Mouse (Mus musculus) midbrain, embryonic 14.5 days (tissue): ENCODE measurements around the gene Jmjd6. TPM values are rescaled to one million over a fixed set of nuclear protein-coding genes. Genes with fewer than 3 reads are reported as not detected.
"Not testable (repeated sequence)": the region's sequence is repeated elsewhere in the genome, so short reads cannot be mapped to it uniquely, and the experiment has no call there.

ENCODE experiments used
- ATAC-seq: fragments of 200-750 bp; cut with Nextera tagmentation; 2 replicates; pipeline ENCODE4 v1.8.0; 2017; ENCODE audit warnings: moderate number of reproducible peaks, moderate library complexity; ENCODE audit not compliant: low FRiP score, low TSS enrichment
- DNase-seq: peaks from one replicate; pipeline ENCODE4 v3.0.0-alpha.2; 2015
- H3K27ac ChIP-seq: fragments of 300-500 bp; sonication (generic); replicated peaks from 2 replicates; pipeline ENCODE4 v1.5.1; 2014; ENCODE audit warnings: mild to moderate bottlenecking, low read depth, low read length, moderate library complexity
- H3K27me3 ChIP-seq: fragments of 300-500 bp; sonication (generic); 2 replicates; pipeline ENCODE4 v1.6.1; 2014; ENCODE audit warnings: low read length, control low read depth, mixed read lengths; ENCODE audit not compliant: control insufficient read depth, insufficient read depth
- H3K36me3 ChIP-seq: fragments of 300-500 bp; sonication (generic); 2 replicates; pipeline ENCODE4 v1.6.1; 2014; ENCODE audit warnings: low read length, control low read depth; ENCODE audit not compliant: control insufficient read depth, insufficient read depth
- H3K4me1 ChIP-seq: fragments of 300-500 bp; sonication (generic); 2 replicates; pipeline ENCODE4 v1.6.1; 2014; ENCODE audit warnings: mild to moderate bottlenecking, antibody characterized with exemption, low read length, control low read depth; ENCODE audit not compliant: control insufficient read depth, insufficient read depth
- H3K4me2 ChIP-seq: fragments of 300-500 bp; sonication (generic); 2 replicates; pipeline ENCODE4 v1.6.1; 2014; ENCODE audit warnings: mild to moderate bottlenecking, low read length, moderate library complexity
- H3K4me3 ChIP-seq: fragments of 300-500 bp; sonication (generic); replicated peaks from 2 replicates; pipeline ENCODE4 v1.5.1; 2014; ENCODE audit warnings: low read depth, low read length
- H3K9ac ChIP-seq: fragments of 300-500 bp; sonication (generic); replicated peaks from 2 replicates; pipeline ENCODE4 v1.6.1; 2014; ENCODE audit warnings: mild to moderate bottlenecking, low read length, moderate library complexity
- H3K9me3 ChIP-seq: fragments of 300-500 bp; sonication (generic); 2 replicates; pipeline ENCODE4 v1.6.1; 2016; ENCODE audit warnings: low read length, control low read depth, mixed read lengths; ENCODE audit not compliant: control insufficient read depth
- WGBS: fragments of 180-500 bp; shearing (Covaris S2); extraction: QIAGEN DNeasy Blood & Tissue Kit; methylation state at CpG from one replicate; pipeline ENCODE4 v1.1.7; 2014; 5-methylcytosine and 5-hydroxymethylcytosine counted together
- polyA plus RNA-seq: library from polyadenylated mRNA; unstranded; fragments of >200 nt; fragmentation: Nextera tagmentation; extraction: Ambion mirVana; gene quantifications from 2 replicates; pipeline ENCODE4 v1.2.1, GENCODE M21; 2014

The Jmjd6 gene
- polyA plus RNA-seq, 1 experiment from 2014 or later = 70.8 TPM

DNA sequence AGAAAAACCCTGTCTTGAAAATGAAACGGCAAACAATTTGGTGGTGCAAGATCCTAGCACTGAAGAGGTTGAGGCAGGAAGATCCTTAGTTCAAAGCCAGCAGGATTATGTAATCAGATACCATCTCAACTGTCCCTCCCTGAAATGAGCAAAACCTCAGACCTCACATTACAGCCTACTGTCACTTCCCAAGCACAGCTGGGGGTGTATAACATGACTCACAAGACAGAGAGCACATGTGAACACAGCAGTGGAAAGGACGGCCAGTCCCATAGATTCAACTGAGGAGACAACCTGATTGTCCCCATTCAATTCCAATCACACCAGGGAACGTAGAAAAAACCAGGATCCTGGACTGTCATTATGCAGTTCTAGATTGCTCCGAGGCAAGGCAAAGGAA lies 7.0 kb downstream of the Jmjd6 start:
- Histone ChIP-seq H3K9me3 (no peaks in the 10 kb centered on the region), H3K36me3 (peaks cover 86% of the 10 kb centered on the region), H3K4me1 (peaks cover 26% of the 10 kb centered on the region), H3K4me3 (no peak overlapping the region), H3K27ac (no peak overlapping the region), H3K4me2 (no peak overlapping the region), H3K27me3 (no peaks in the 10 kb centered on the region), H3K9ac (no peak overlapping the region)
- DNase-seq (no peak), ATAC-seq (no peak)
- WGBS = 95% methylated on average over 4 of the region's 4 CpGs

DNA sequence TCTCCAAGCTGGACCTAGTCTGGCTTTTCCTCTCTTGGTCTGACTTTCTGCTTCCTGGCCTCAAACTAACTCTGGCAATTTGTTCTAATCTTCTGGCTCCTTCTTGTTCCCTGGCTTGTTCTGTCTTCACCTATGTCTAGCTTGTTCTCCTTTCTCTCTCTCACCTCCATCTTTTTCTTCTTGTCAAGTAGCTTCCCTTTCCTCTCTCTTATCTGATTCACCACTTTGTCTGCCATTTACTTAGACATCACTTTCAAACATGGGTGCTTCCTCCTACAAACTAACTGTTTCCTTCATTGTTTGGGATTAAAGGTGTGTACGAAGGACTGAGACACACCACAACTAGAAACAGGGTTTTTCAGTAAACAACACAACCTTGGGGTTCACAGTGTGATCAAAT lies 8.3 kb downstream of the Jmjd6 start:
- no peak overlapping the region for H3K4me2 ChIP-seq
- H3K27me3 ChIP-seq = no peaks in the 10 kb centered on the region
- H3K9ac ChIP-seq = no peak overlapping the region
- H3K36me3 ChIP-seq = peaks cover 73% of the 10 kb centered on the region
- no peak overlapping the region for H3K27ac ChIP-seq
- H3K4me1 ChIP-seq = peaks cover 14% of the 10 kb centered on the region
- H3K9me3 ChIP-seq = no peaks in the 10 kb centered on the region
- WGBS = 98% methylated on average over 1 of the region's 1 CpGs
- DNase-seq (no peak), ATAC-seq (no peak)
- H3K4me3 ChIP-seq = no peak overlapping the region

DNA sequence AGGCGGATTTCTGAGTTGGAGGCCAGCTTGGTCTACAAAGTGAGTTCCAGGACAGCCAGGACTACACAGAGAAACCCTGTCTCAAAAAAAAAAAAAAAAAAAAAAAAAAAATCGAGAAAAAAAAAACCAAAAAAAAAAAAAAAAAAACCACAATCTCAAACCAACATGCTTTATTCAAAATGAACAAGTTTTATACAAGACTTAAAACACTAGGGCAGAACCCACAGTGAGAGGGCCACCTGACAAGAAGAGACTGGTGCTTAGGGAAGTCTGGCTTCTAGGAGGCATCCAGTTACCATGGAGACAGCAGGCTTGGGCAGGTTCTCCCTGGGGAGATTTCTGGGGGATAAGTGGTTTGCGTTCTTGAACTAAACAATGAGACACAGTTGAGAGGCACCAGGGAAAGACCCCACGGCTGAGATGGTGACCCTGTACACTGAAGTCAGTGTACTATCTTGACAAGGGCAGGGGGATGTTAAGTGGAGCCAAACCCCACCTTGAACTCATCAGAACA lies 11.0 kb downstream of the Jmjd6 start:
- peaks cover 46% of the 10 kb centered on the region for H3K36me3 ChIP-seq
- no peaks in the 10 kb centered on the region for H3K9me3 ChIP-seq
- H3K9ac ChIP-seq = no peak overlapping the region
- H3K27ac ChIP-seq = 0 out of 2 replicates have a peak overlapping the region, but pooled peaks have one; percentile 26
- no peak overlapping the region for H3K4me2 ChIP-seq
- WGBS = 21% methylated on average over 4 of the region's 4 CpGs
- no peak for ATAC-seq
- DNase-seq = peak; percentile 75
- no peaks in the 10 kb centered on the region for H3K27me3 ChIP-seq
- no peak overlapping the region for H3K4me3 ChIP-seq
- peaks cover 10% of the 10 kb centered on the region for H3K4me1 ChIP-seq

- peak within 1 kb of the TSS; percentile 65 for H3K4me3 ChIP-seq
- WGBS = 1% methylated on average over 71 of the region's 71 CpGs
- H3K4me1 ChIP-seq = peaks cover 20% of the 10 kb centered on the region
- H3K9ac ChIP-seq = peak within 1 kb of the TSS; percentile 71
- DNase-seq (peak; percentile 83), ATAC-seq (peak; percentile 44; the same call in 1 of the 2 replicates)
- peak within 1 kb of the TSS; percentile 70 for H3K27ac ChIP-seq
- H3K27me3 ChIP-seq = no peaks in the 10 kb centered on the region
- no peaks in the 10 kb centered on the region for H3K9me3 ChIP-seq
- H3K36me3 ChIP-seq = peaks cover 2% of the 10 kb centered on the region
- H3K4me2 ChIP-seq = peak within 1 kb of the TSS; percentile 82
Measured at GRCm38 (mm10) chr11:116827534-116828165, 15.6 kb downstream of the Jmjd6 start, which contains the start of gene Mxra7. TSS of gene Mxra7 (minus strand) at chr11:116828046.

GRCm38 (mm10) chr11:116826550-116827504 lies 16.4 kb downstream of the Jmjd6 start:
- H3K36me3 ChIP-seq = no peaks in the 10 kb centered on the region; the same call in 1 of the 2 replicates
- H3K27ac ChIP-seq = peak overlapping the region; percentile 70
- ATAC-seq = 0 out of 2 replicates have a peak, but pooled peaks have one; percentile 7
- no peaks in the 10 kb centered on the region for H3K9me3 ChIP-seq
- peak overlapping the region; percentile 65 for H3K4me3 ChIP-seq
- WGBS = 10% methylated on average over 17 of the region's 17 CpGs
- no peaks in the 10 kb centered on the region for H3K27me3 ChIP-seq
- H3K4me1 ChIP-seq = peaks cover 22% of the 10 kb centered on the region
- peak; percentile 41 for DNase-seq
- H3K4me2 ChIP-seq = peak overlapping the region; percentile 82
- H3K9ac ChIP-seq = peak overlapping the region; percentile 71

- Histone ChIP-seq H3K9me3 (no peaks in the 10 kb centered on the region), H3K27me3 (no peaks in the 10 kb centered on the region), H3K9ac (peak overlapping the region; percentile 9; the same call in 1 of the 2 replicates), H3K4me3 (no peak overlapping the region), H3K27ac (peak overlapping the region; percentile 28; the same call in 1 of the 2 replicates), H3K4me1 (peaks cover 22% of the 10 kb centered on the region), H3K36me3 (no peaks in the 10 kb centered on the region), H3K4me2 (peak overlapping the region; percentile 82)
- ATAC-seq = no peak
- WGBS = 21% methylated on average over 5 of the region's 5 CpGs
- no peak for DNase-seq
Measured at GRCm38 (mm10) chr11:116825230-116825629, 18.0 kb downstream of the Jmjd6 start.

DNA sequence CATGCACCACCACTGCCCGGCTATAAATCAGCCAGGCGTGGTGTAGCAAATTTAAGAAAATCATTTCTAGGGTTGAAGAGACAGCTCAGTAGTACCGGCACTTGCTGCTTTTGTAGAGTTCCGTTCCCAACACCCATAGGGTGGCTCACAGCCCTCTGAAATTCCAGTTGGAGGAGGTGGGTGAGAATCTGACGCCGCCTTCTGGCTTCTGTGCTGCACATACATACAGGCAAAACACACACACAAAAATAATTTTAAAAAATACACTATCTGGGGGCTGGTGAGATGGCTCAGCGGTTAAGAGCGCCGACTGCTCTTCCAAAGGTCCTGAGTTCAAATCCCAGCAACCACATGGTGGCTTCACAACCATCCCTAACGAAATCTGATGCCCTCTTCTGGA lies 19.4 kb downstream of the Jmjd6 start:
- not testable (repeated sequence) for H3K9ac ChIP-seq, ATAC-seq, H3K36me3 ChIP-seq, H3K27ac ChIP-seq, DNase-seq, H3K27me3 ChIP-seq, H3K9me3 ChIP-seq, H3K4me3 ChIP-seq, H3K4me2 ChIP-seq
- peaks cover 22% of the 10 kb centered on the region for H3K4me1 ChIP-seq
- 98% methylated on average over 9 of the region's 10 CpGs for WGBS

GRCm38 (mm10) chr11:116823255-116823654 lies 20.0 kb downstream of the Jmjd6 start:
- H3K4me3 ChIP-seq = no peak overlapping the region
- H3K9ac ChIP-seq = no peak overlapping the region
- peaks cover 22% of the 10 kb centered on the region for H3K4me1 ChIP-seq
- no peaks in the 10 kb centered on the region for H3K9me3 ChIP-seq
- 100% methylated on average over 2 of the region's 2 CpGs for WGBS
- no peaks in the 10 kb centered on the region for H3K27me3 ChIP-seq
- H3K27ac ChIP-seq = no peak overlapping the region
- ATAC-seq = no peak
- no peak for DNase-seq
- H3K4me2 ChIP-seq = no peak overlapping the region
- no peaks in the 10 kb centered on the region for H3K36me3 ChIP-seq
